Comparison of ENCODE assay signal across 21 mouse cellular contexts in the genomic region with DNA sequence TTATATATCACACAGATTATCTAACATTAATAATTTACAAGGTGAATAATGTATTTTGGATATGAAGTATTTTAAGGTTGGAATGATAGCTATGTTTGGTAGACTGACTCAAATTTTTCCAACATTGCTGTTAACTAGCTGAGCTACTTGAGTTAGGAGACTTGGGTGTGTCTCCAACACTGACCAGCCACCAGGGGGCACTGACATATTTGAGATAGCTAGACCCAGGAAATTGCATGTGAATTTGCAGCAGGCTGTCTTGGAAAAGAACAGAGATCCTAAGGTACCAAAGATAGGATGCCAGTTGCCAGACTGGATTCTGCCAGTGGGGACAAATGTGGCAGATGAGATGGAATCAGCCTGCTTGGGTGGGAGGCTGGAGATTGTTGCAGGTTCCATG. TPM values are rescaled to one million over a fixed set of nuclear protein-coding genes. Genes with fewer than 3 reads are reported as not detected.
DNase-seq lines count a peak whose midpoint lies in the region; ATAC-seq and TF ChIP-seq lines count a peak whose summit lies in the region.
"Not testable (repeated sequence)": the region's sequence is repeated elsewhere in the genome, so short reads cannot be mapped to it uniquely, and the experiment has no call there.
"Had no signal": no experiment of that assay in that cellular context is flagged by ENCODE, and none has a peak within 500 bp of the region (broad histone marks: within the 10 kb centered on the region; RNA-seq: fewer than 3 reads in every experiment).

No protein-coding gene starts in this region.

- H3K27ac ChIP-seq in gastrocnemius, adult 2 months; kidney, adult 2 months (ENCODE audit: insufficient read depth, low read depth, low read length); lung, embryonic 14.5 days (ENCODE audit: low read depth); stomach, postnatal 0 days (replicated peaks): not testable (repeated sequence)

- peak; percentile 8 for DNase-seq in brain, adult 2 months (ENCODE audit: low read depth, low spot score)
- DNase-seq in gastrocnemius, adult 2 months; lung, embryonic 14.5 days; stomach, postnatal 0 days (ENCODE audit: low spot score): not testable (repeated sequence)
- DNase-seq in heart, postnatal 14 days, result peak; percentile 8 to 9
- DNase-seq in kidney, adult 2 months, result peak; percentile 29
- peak; percentile 29 to 30 for DNase-seq in kidney, postnatal 4 days

- H3K4me1 ChIP-seq in kidney, adult 2 months (ENCODE audit: control insufficient read depth, insufficient read depth, low read length); lung, embryonic 14.5 days (ENCODE audit: insufficient read depth); stomach, postnatal 0 days (replicated peaks; ENCODE audit: control insufficient read depth, insufficient read depth): not testable (repeated sequence)

- not testable (repeated sequence) for ATAC-seq in lung, embryonic 14.5 days (ENCODE audit: insufficient read depth); stomach, postnatal 0 days (ENCODE audit: low FRiP score, low TSS enrichment)
- peak; percentile 79 for ATAC-seq in megakaryocyte-erythroid progenitor cell, adult 5-6 weeks (replicated peaks; ENCODE audit: low FRiP score, low TSS enrichment, poor library complexity, severe bottlenecking)

- not testable (repeated sequence) for H3K9me3 ChIP-seq in lung, embryonic 14.5 days (ENCODE audit: low read depth, low read length); stomach, postnatal 0 days (ENCODE audit: control insufficient read depth, low read length)

- peak; percentile 16; the same call in 1 of the 2 replicates for TF ChIP-seq CTCF in gastrocnemius, adult 2 months (IDR thresholded peaks at IDR 0.05)
- peak; percentile 21; the same call in 1 of the 2 replicates for TF ChIP-seq CTCF in kidney, adult 2 months (conservative IDR thresholded peaks at IDR 0.05; ENCODE audit: insufficient read depth, insufficient read length, low read depth, low read length)
- TF ChIP-seq CTCF in lung, embryonic 14.5 days (IDR thresholded peaks at IDR 0.05; ENCODE audit: low read depth), result peak; percentile 16; the same call in 1 of the 2 replicates
- peak; percentile 46 for TF ChIP-seq CTCF in stomach, postnatal 0 days (IDR thresholded peaks at IDR 0.05; ENCODE audit: low read depth)

- H3K27me3 ChIP-seq in kidney, adult 2 months (replicated peaks; ENCODE audit: control insufficient read depth, insufficient read depth, low read length); lung, embryonic 14.5 days (ENCODE audit: insufficient read depth, low read length); stomach, postnatal 0 days (ENCODE audit: control insufficient read depth, insufficient read depth, low read length): not testable (repeated sequence)

- intact Hi-C loops in gastrocnemius, adult 2 months (cut with DNase I), result not testable (repeated sequence)
- intact Hi-C loops in heart, postnatal 14 days (cut with DNase I), result loop anchor here (10.0 kb wide), 1 partner anchor 347 kb away; no protein-coding TSS in a partner anchor

- not testable (repeated sequence) for H3K4me3 ChIP-seq in gastrocnemius, adult 2 months; kidney, adult 2 months (ENCODE audit: insufficient read depth, low read depth, low read length); lung, embryonic 14.5 days (ENCODE audit: low read depth, low read length); stomach, postnatal 0 days (ENCODE audit: low read depth, low read length)

- H3K4me2 ChIP-seq in lung, embryonic 14.5 days; stomach, postnatal 0 days (replicated peaks; ENCODE audit: low read depth): not testable (repeated sequence)

- TF ChIP-seq EP300 in stomach, postnatal 0 days (optimal IDR thresholded peaks at IDR 0.05), result not testable (repeated sequence)

- H3K36me3 ChIP-seq in kidney, adult 2 months (ENCODE audit: control insufficient read depth, insufficient read depth, low read length); lung, embryonic 14.5 days (ENCODE audit: insufficient read depth); stomach, postnatal 0 days (ENCODE audit: control insufficient read depth, insufficient read depth, low read length): not testable (repeated sequence)

- TF ChIP-seq POLR2A in kidney, adult 2 months (IDR thresholded peaks at IDR 0.05; ENCODE audit: low read depth, low read length), result not testable (repeated sequence)

- not testable (repeated sequence) for H3K9ac ChIP-seq in lung, embryonic 14.5 days; stomach, postnatal 0 days (ENCODE audit: low read length)

RNA-seq across cellular contexts. Expression of a gene that starts 43.4 kb away (rescaled TPM):
- total RNA-seq in gastrocnemius, adult 2 months (2021), result not detected
- total RNA-seq in heart, postnatal 14 days (2021), result under 1 TPM in 1 of 2 experiments, not detected in 1; 0.26 TPM
- 2.3 and 2.8 TPM in 2 replicates for polyA plus RNA-seq in kidney, adult 2 months (2012; rRNA removed)
- not detected in 2 replicates for polyA plus RNA-seq in lung, embryonic 14.5 days (2014; fragmentation: Nextera tagmentation; extraction: Ambion mirVana)
- not detected in 2 replicates for total RNA-seq in megakaryocyte-erythroid progenitor cell, adult 5-6 weeks (2014; fragmentation: Nextera tagmentation)
- total RNA-seq in megakaryocyte-erythroid progenitor cell, adult 5-6 weeks (2017), result not detected in 2 replicates
- not detected in 2 replicates for polyA plus RNA-seq in stomach, postnatal 0 days (2015; fragmentation: Nextera tagmentation; extraction: Ambion mirVana)
- total RNA-seq: gastrocnemius, postnatal 25 days; heart, postnatal 36 days; layer of hippocampus, adult 8-10 months; left cerebral cortex, postnatal 4 days; neutrophil, adult 5-6 weeks had no signal
- polyA plus RNA-seq: cerebellum, adult 2 months; embryonic facial prominence, embryonic 12.5 days; erythroblast, embryonic 14.5 days; forebrain, embryonic 14.5 days; heart, embryonic 11.5 days; hindbrain, embryonic 16.5 days; kidney, embryonic 14.5 days; midbrain, embryonic 16.5 days had no signal
